Mouse (Mus musculus) heart, adult 2 months (tissue): ENCODE data around the gene Zfp423. TPM values are rescaled to one million over a fixed set of nuclear protein-coding genes. Genes with fewer than 3 reads are reported as not detected.

ENCODE experiments used
- DNase-seq, 2 experiments: peaks; one replicate each; pipeline ENCODE4 v3.0.0; 2021
- H3K27ac ChIP-seq: fragments of 200-600 bp; 2 replicates; pipeline ENCODE4 v1.8.1; 2022
- H3K27me3 ChIP-seq: fragments of 200-500 bp; 2 replicates; pipeline ENCODE4 v1.6.1; 2012; ENCODE audit warnings: mild to moderate bottlenecking, low read length, inconsistent platforms, mixed read lengths; ENCODE audit not compliant: control insufficient read depth, insufficient read depth
- H3K36me3 ChIP-seq: fragments of 200-500 bp; 2 replicates; pipeline ENCODE4 v1.6.1; 2012; ENCODE audit warnings: low read length, inconsistent platforms; ENCODE audit not compliant: control insufficient read depth, insufficient read depth
- H3K4me1 ChIP-seq: fragments of 200-500 bp; 2 replicates; pipeline ENCODE4 v1.6.1; 2011; ENCODE audit warnings: low read length; ENCODE audit not compliant: control insufficient read depth, insufficient read depth
- H3K4me3 ChIP-seq: fragments of 200-600 bp; 2 replicates; pipeline ENCODE4 v1.8.1; 2022
- H3K79me2 ChIP-seq: fragments of 200-500 bp; replicated peaks from 2 replicates; pipeline ENCODE4 v1.6.1; 2012; ENCODE audit warnings: mild to moderate bottlenecking, inconsistent platforms, low read length, moderate library complexity, mixed read lengths; ENCODE audit not compliant: control insufficient read depth, insufficient read depth
- H3K9ac ChIP-seq: fragments of 200-500 bp; 2 replicates; pipeline ENCODE4 v1.6.1; 2012; ENCODE audit warnings: low read depth, mild to moderate bottlenecking, control low read depth, inconsistent platforms, low read length, mixed read lengths
- CTCF ChIP-seq: fragments of 200-600 bp; IDR thresholded peaks from 2 replicates; pipeline ENCODE4 v1.8.1; 2022; ENCODE audit warnings: antibody characterized with exemption, mild to moderate bottlenecking, moderate library complexity
- EP300 ChIP-seq: fragments of 200-500 bp; IDR thresholded peaks from 2 replicates; pipeline ENCODE4 v1.6.1; 2011; ENCODE audit warnings: low read depth, low read length, control low read depth; ENCODE audit not compliant: insufficient read depth
- POLR2A ChIP-seq: fragments of 200-500 bp; IDR thresholded peaks from 2 replicates; pipeline ENCODE4 v1.6.1; 2011; ENCODE audit warnings: mild to moderate bottlenecking, low read depth, low read length, control low read depth; ENCODE audit not compliant: insufficient read depth
- WGBS: fragments of 180-500 bp; shearing (Covaris S2); methylation state at CpG from one replicate; pipeline ENCODE4 v1.1.7; 2018; 5-methylcytosine and 5-hydroxymethylcytosine counted together
- intact Hi-C: fragments of 180-260 bp; cut with DNase I; formaldehyde crosslinking; loops from one replicate; pipeline ENCODE4 v1.15.1; 2025
- polyA plus RNA-seq: library from polyadenylated mRNA; depleted of rRNA; stranded (reverse); fragments of >200 nt; gene quantifications from 2 replicates; pipeline ENCODE4 v1.2.3, GENCODE M21; 2012
- total RNA-seq, 2 experiments: library from RNA; stranded (reverse); gene quantifications; 2 replicates each; pipeline ENCODE4 v1.2.3; 2021

Gene Zfp423
- total and polyA plus RNA-seq, 3 experiments = 4.3 to 5.3 (median 4.8) TPM

- Histone ChIP-seq H3K36me3 (no peaks in the 10 kb centered on the region), H3K27ac (no peak overlapping the region), H3K4me1 (peaks cover 1% of the 10 kb centered on the region; the same call in 1 of the 2 replicates), H3K4me3 (no peak overlapping the region), H3K27me3 (peaks cover 2% of the 10 kb centered on the region), H3K9ac (no peak overlapping the region), H3K79me2 (no peaks in the 10 kb centered on the region)
- intact Hi-C loops = loop anchor here (2.0 to 5.0 kb wide), 2 partner anchors 13 to 294 kb away; no protein-coding TSS in a partner anchor
- TF ChIP-seq EP300 (no peak), CTCF (no peak), POLR2A (no peak)
- 39% methylated on average over 5 of the region's 5 CpGs for WGBS
- DNase-seq = no peak
Measured at GRCm38 (mm10) chr8:87956001-87956400, 3.4 kb downstream of the Zfp423 start.

- Histone ChIP-seq H3K27ac (no peak overlapping the region), H3K36me3 (no peaks in the 10 kb centered on the region), H3K4me1 (peaks cover 1% of the 10 kb centered on the region; the same call in 1 of the 2 replicates), H3K9ac (no peak overlapping the region), H3K4me3 (no peak overlapping the region), H3K79me2 (no peaks in the 10 kb centered on the region), H3K27me3 (no peaks in the 10 kb centered on the region)
- TF ChIP-seq CTCF (no peak), EP300 (no peak), POLR2A (no peak)
- intact Hi-C loops = no loop called here
- no peak for DNase-seq
- WGBS = 73% methylated on average over 5 of the region's 5 CpGs
Measured at GRCm38 (mm10) chr8:87953473-87953872, 5.9 kb downstream of the Zfp423 start.

DNA sequence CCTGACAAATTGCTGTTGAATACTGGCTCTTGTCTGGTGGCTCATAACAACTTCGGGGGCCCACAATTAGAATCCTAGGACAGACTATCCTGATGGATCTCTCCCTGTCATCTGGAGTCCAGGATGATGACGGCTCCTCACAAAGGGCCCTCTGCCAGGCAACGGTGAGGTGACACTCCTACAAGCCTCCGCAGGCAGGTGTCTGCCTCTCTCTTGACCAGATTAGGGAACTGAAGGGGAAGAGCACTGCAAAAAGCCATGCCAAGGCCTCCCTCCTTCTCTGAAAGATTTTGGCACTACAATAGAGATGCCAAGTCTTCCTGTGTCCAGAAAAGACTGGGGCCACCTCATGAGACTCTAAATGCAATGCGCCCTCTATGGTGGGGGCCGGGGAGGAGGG lies 7.1 kb downstream of the Zfp423 start:
- 83% methylated on average over 6 of the region's 6 CpGs for WGBS
- Histone ChIP-seq H3K4me1 (peaks cover 1% of the 10 kb centered on the region; the same call in 1 of the 2 replicates), H3K27me3 (no peaks in the 10 kb centered on the region), H3K36me3 (no peaks in the 10 kb centered on the region), H3K79me2 (no peaks in the 10 kb centered on the region), H3K4me3 (no peak overlapping the region), H3K27ac (no peak overlapping the region), H3K9ac (no peak overlapping the region)
- intact Hi-C loops = no loop called here
- no peak for DNase-seq
- no peak for TF ChIP-seq EP300
- no peak for TF ChIP-seq POLR2A
- TF ChIP-seq CTCF = no peak

- intact Hi-C loops = no loop called here
- Histone ChIP-seq H3K9ac (no peak overlapping the region), H3K4me1 (peaks cover 8% of the 10 kb centered on the region), H3K4me3 (no peak overlapping the region), H3K79me2 (no peaks in the 10 kb centered on the region), H3K27me3 (no peaks in the 10 kb centered on the region), H3K36me3 (no peaks in the 10 kb centered on the region), H3K27ac (no peak overlapping the region)
- DNase-seq = no peak
- TF ChIP-seq CTCF (no peak), POLR2A (no peak), EP300 (no peak)
- 48% methylated on average over 5 of the region's 5 CpGs for WGBS
Measured at GRCm38 (mm10) chr8:87944225-87944934, 15.0 kb downstream of the Zfp423 start.

- Histone ChIP-seq H3K36me3 (no peaks in the 10 kb centered on the region), H3K27ac (no peak overlapping the region; the same call in 1 of the 2 replicates), H3K4me1 (peaks cover 14% of the 10 kb centered on the region), H3K27me3 (no peaks in the 10 kb centered on the region), H3K79me2 (no peaks in the 10 kb centered on the region), H3K4me3 (peak overlapping the region; percentile 38), H3K9ac (peak overlapping the region; percentile 39; the same call in 1 of the 2 replicates)
- DNase-seq = no peak
- intact Hi-C loops = loop anchor here (2.0 kb wide), 1 partner anchor 13 kb away; no protein-coding TSS in a partner anchor
- 19% methylated on average over 42 of the region's 42 CpGs for WGBS
- TF ChIP-seq EP300 (no peak), CTCF (no peak), POLR2A (no peak)
Measured at GRCm38 (mm10) chr8:87943651-87944091, 15.7 kb downstream of the Zfp423 start.

GRCm38 (mm10) chr8:87940646-87941045 lies 18.7 kb downstream of the Zfp423 start:
- TF ChIP-seq EP300 = no peak
- no peak for TF ChIP-seq POLR2A
- no peak for TF ChIP-seq CTCF
- peaks cover 21% of the 10 kb centered on the region for H3K4me1 ChIP-seq
- H3K9ac ChIP-seq = no peak overlapping the region
- DNase-seq = peak in 1 of 2 experiments; percentile 38
- 38% methylated on average over 6 of the region's 6 CpGs for WGBS
- no peaks in the 10 kb centered on the region for H3K36me3 ChIP-seq
- no peak overlapping the region for H3K4me3 ChIP-seq
- H3K27me3 ChIP-seq = no peaks in the 10 kb centered on the region
- H3K79me2 ChIP-seq = no peaks in the 10 kb centered on the region
- intact Hi-C loops = no loop called here
- H3K27ac ChIP-seq = no peak overlapping the region
